Mouse (Mus musculus): ENCODE results near the gene Tnfrsf8. TPM values are rescaled to one million over a fixed set of nuclear protein-coding genes. Genes with fewer than 3 reads are reported as not detected.

The Tnfrsf8 gene
- 0.06 TPM in 1 of 2 replicates, not detected in the other for polyA plus RNA-seq (2012; rRNA removed)

GRCm38 (mm10) chr4:145314836-145315467 is at the start of gene Tnfrsf8:
Gene Tnfrsf8 (minus strand): TSS chr4:145315164.

GRCm38 (mm10) chr4:145246173-145247011 is 68.6 kb downstream of the Tnfrsf8 start, which contains the start of gene Tnfrsf1b:
Gene Tnfrsf1b (minus strand): TSS chr4:145246870.

Other genes starting within 250 kb of the Tnfrsf8 start
- gene Vps13d, start 120.2 kb downstream of the Tnfrsf8 start, polyA plus RNA-seq (2012; rRNA removed) = 3.3 and 5.6 TPM in 2 replicates
- 14.5 and 16.4 TPM in 2 replicates for gene Tnfrsf1b, start 68.3 kb downstream of the Tnfrsf8 start, polyA plus RNA-seq (2012; rRNA removed)
- not detected in 2 replicates for gene Zfp990, start 195.6 kb upstream of the Tnfrsf8 start, polyA plus RNA-seq (2012; rRNA removed)